Mouse (Mus musculus): ENCODE results near the gene Hoxa5. TPM values are rescaled to one million over a fixed set of nuclear protein-coding genes. Genes with fewer than 3 reads are reported as not detected.

The Hoxa5 gene
- polyA plus RNA-seq, 1 experiment from 2014 or later = 44.7 TPM

DNA sequence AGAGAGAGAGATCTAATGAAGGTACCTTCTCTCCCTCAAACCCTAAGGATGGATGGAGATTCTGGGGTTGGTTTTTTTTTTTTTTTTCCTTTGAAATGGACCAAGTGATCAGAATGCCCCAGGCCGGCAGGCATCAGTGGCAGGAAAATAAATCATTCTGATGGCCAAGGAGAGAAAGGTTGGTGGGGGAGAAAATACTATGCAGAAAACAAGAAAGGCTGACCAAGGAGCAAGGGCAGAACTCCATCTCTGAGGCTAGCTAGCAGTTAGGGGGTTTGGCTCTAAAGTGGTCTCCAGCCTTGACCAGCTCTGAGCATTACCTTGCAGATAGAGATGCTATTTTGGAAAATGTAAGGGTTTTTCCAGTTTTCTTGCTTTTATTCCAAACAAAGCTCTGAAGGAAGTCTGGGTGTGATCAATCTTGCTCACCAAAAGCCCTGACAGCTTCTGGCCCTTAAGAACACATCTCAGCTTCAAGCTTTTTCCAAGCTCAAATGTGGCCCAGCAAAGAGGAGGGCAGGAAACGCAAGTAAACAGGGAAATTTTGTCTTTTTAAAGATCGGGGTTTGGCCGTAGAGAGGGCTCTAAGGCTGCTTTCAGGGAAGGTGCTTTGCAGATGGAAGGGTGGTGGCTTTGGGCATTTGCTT, 37.8 kb downstream of the Hoxa5 start:
- no peak for ATAC-seq (ENCODE audit: low read depth)
- Histone ChIP-seq H3K27ac (replicated peaks) (peak overlapping the region; percentile 99), H3K9ac (peak overlapping the region; percentile 92), H3K9me3 (no peaks in the 10 kb centered on the region), H3K27me3 (no peaks in the 10 kb centered on the region), H3K4me1 (replicated peaks) (peaks cover 99% of the 10 kb centered on the region), H3K4me3 (peak overlapping the region; percentile 89), H3K36me3 (peaks cover 15% of the 10 kb centered on the region), H3K4me2 (peak overlapping the region; percentile 75)
- WGBS = 11% methylated on average over 4 of the region's 4 CpGs

DNA sequence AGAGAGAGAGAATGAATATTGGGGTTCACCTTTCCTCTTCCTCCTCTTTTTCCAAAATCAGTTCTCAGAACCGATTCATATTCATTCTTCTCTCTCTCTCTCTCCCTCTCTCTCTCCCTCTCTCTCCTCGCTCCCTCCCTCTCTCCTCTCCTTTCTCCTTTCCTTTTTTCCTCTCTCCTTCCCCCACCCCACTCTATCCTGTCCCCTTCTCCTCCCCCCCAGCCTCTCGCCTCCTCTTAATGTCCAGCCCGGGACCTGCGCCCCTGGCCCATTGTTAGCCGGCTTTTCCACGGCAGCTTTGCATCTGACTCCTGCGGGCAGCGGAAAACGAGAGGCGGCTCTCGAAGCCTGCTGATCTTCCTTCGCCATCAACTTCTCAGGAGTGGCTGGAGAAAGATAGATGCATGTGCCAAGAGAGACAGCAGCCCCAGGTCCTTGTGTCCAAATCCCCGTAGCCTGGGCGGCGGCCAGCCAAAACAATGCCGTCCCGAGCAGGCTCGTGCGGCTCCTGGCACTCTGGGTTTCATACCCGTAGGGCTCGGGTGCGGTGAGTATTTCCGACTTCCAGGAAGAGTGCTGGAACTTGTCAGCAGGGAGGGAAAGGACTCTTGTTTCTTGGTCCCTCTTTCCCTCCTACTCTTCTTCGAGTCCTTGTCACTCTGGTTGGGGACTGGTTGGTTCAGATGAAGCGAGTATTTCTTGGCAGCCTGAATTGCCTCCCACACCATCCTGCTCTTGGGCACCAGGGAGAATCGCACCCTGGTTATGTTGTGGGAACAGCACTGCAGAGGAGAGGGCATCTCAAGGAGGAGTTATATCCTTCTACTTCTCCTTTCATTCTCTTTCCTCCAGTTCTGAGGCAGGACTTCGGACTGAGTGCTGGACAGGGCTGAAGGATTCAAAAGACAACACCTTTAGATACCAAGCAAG, 38.7 kb downstream of the Hoxa5 start:
- Histone ChIP-seq H3K27me3 (no peaks in the 10 kb centered on the region), H3K4me1 (replicated peaks) (peaks cover 98% of the 10 kb centered on the region)

DNA sequence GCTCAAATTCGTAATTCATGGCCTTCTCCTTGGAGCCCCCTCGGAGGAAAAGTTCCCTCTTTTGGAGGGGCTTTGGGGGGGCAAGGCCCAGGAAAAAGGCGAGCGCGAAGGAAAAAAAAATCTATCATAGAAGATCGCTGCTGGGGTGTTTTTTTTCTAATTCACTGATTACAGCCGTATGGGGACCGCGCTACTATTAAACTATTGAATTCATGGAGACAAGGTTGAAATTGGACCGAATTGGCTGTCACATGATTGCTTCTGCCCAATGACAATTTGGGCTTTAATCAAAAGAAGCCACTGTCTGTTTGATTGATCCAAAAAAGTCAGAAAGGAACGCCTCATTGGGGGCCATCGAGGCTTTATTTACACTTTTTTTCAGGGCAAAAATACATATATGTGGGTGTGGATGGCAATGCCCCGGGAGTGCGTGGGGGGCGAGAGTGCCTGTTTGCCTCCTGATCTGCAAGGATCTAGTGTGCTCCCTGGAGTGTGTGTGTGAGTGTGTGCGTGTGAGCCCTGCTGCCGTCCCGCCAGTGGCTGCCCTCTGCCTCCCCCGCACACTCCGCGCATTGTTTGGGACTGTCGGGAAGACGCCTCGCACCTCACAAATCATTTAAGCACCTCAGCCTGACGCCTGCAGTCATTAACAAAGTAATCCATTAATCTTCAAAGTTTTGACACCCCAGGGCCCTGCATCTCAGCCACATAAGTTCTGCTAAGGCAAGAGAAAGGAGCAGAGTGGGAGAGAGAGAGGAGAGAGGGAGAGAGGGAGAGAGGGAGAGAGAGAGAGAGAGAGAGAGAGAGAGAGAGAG, 39.6 kb downstream of the Hoxa5 start, which contains the start of gene Hoxa2:
Gene Hoxa2 (minus strand): TSS at position 206 of the 815 bp plus-strand sequence.
- ATAC-seq (ENCODE audit: low read depth) = peak; percentile 49
- under 1% methylated on average over 25 of the region's 25 CpGs for WGBS
- peak within 1 kb of the TSS; percentile 92 for H3K9ac ChIP-seq
- peaks cover 98% of the 10 kb centered on the region for H3K4me1 ChIP-seq (replicated peaks)
- peak within 1 kb of the TSS; percentile 75 for H3K4me2 ChIP-seq
- H3K36me3 ChIP-seq = peaks cover 1% of the 10 kb centered on the region
- H3K27me3 ChIP-seq = no peaks in the 10 kb centered on the region
- peak within 1 kb of the TSS; percentile 89 for H3K4me3 ChIP-seq
- peak within 1 kb of the TSS; percentile 99 for H3K27ac ChIP-seq (replicated peaks)
- H3K9me3 ChIP-seq = no peaks in the 10 kb centered on the region

More for the DNA sequence above, 38.7 kb downstream of the Hoxa5 start:
- Histone ChIP-seq H3K36me3 (peaks cover 8% of the 10 kb centered on the region), H3K4me3 (peak overlapping the region; percentile 89), H3K4me2 (peak overlapping the region; percentile 75), H3K9me3 (no peaks in the 10 kb centered on the region), H3K27ac (replicated peaks) (peak overlapping the region; percentile 99), H3K9ac (peak overlapping the region; percentile 92)
- WGBS = 1% methylated on average over 28 of the region's 28 CpGs
- no peak for ATAC-seq (ENCODE audit: low read depth)

DNA sequence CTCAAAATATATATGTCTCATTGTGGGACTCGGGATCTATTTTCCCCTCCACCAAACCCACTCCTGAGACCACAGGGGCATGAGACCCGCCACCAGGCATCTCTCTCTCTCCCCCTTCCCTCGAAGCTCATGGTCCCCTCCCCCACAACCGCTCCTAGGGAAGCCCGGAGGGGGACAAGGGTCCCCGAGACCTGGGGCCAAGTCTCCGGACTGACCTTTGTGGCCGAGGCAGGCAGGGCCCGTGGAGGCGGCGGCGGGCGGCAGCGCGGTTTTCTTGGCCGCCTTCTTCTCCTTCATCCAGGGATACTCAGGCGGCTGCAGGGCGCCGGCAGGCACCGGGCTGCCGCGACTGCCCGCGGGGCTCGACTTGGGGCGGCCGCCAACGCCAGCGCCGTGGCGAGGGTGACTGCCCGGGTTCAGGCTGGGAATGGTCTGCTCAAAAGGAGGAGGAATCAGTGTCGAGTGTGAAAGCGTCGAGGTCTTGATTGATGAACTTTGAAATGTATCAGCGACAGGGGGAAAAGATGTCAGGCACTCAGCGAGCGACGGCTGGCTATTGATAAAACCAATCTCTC, 40.2 kb downstream of the Hoxa5 start:
- H3K9ac ChIP-seq = peak overlapping the region; percentile 92
- H3K27ac ChIP-seq (replicated peaks) = peak overlapping the region; percentile 99
- ATAC-seq (ENCODE audit: low read depth) = no peak
- peak overlapping the region; percentile 75 for H3K4me2 ChIP-seq
- H3K9me3 ChIP-seq = no peaks in the 10 kb centered on the region
- peaks cover 98% of the 10 kb centered on the region for H3K4me1 ChIP-seq (replicated peaks)
- H3K36me3 ChIP-seq = no peaks in the 10 kb centered on the region
- under 1% methylated on average over 39 of the region's 39 CpGs for WGBS
- peak overlapping the region; percentile 89 for H3K4me3 ChIP-seq
- H3K27me3 ChIP-seq = no peaks in the 10 kb centered on the region

DNA sequence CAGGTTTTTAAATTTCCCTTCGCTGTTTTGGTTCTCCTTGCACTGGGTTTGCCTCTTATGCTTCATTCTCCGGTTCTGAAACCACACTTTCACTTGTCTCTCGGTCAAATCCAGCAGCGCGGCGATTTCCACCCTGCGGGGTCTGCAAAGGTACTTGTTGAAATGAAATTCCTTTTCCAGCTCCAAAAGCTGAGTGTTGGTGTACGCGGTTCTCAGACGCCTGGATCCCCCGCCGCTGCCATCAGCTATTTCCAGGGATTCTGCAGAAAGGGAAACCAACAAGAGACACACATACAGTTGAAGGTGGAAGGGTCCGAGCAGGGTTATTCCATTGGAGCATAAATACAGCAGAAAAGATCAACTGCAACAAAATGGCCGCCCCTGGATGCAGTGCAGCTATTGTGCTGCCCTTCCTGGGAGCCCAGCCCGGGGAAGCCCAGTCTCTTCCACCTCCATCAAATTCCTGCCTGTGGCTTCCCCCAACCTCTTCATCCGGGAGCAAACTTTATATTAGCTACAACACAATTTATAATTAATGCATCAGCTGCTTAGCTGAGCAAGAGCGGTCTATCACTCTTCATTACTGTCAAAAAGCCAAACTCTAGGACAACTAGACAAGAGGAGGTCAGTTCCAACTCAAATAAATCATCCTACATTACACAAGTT, 40.9 kb downstream of the Hoxa5 start:
- peaks cover 95% of the 10 kb centered on the region for H3K4me1 ChIP-seq (replicated peaks)
- no peak for ATAC-seq (ENCODE audit: low read depth)
- no peaks in the 10 kb centered on the region for H3K36me3 ChIP-seq
- peak overlapping the region; percentile 89 for H3K4me3 ChIP-seq
- H3K27me3 ChIP-seq = no peaks in the 10 kb centered on the region
- WGBS = 3% methylated on average over 17 of the region's 17 CpGs
- H3K9ac ChIP-seq = peak overlapping the region; percentile 92
- H3K9me3 ChIP-seq = no peaks in the 10 kb centered on the region
- peak overlapping the region; percentile 75 for H3K4me2 ChIP-seq
- H3K27ac ChIP-seq (replicated peaks) = peak overlapping the region; percentile 99

DNA sequence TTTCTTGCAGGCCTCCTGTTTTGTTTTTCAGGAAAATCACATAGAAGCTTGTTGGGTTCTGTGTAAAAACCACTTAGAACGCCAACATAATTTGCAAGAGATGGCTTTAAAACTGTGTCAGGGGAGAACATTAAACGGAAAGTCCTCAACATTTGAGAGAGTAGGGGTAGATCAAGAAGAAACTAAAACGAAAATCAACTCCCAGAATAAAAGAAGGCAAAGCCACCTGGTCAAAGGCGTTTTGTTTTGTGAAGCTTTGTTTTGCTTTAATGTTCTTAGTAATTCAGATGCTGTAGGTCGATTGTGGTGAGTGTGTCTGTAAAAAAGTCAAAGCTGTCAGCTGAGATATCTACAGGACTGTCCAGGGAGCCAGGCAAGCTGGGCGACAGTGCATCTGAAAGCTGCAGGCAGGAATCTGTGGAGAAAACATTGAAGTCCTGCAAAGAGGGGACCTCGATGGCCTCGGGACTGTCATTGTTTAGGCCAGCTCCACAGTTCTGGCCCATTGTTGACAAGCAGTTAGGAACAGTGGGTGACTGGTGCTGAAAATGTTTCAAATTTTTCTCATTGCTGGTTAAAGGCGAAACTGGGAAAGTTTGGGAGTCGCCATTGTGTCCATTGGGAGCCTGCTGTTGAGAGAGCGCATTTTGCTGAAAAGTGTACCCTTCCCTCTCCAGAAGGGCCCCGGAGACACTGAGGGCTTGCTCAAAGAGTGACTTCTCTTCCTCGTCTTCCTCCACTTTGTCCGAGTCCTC, 41.6 kb downstream of the Hoxa5 start:
- H3K4me1 ChIP-seq (replicated peaks) = peaks cover 91% of the 10 kb centered on the region
- ATAC-seq (ENCODE audit: low read depth) = no peak
- 3% methylated on average over 14 of the region's 14 CpGs for WGBS

DNA sequence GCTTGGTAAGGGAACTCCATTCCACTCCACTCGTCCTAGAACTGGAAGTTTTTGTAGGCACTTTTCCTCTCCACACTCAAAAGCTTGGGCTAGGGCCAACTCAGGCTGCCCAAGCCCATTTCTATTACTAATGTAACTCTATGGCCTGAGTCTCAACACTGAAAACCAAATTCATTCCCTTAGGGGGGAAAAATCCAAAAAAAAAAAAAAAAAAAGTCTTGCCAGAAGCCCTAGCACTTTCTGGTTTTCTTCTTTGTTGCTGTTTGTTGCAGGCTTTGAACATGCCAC, 42.4 kb downstream of the Hoxa5 start:
- Histone ChIP-seq H3K4me1 (replicated peaks) (peaks cover 91% of the 10 kb centered on the region), H3K4me2 (peak overlapping the region; percentile 75), H3K4me3 (peak overlapping the region; percentile 89), H3K36me3 (no peaks in the 10 kb centered on the region), H3K27me3 (no peaks in the 10 kb centered on the region), H3K9ac (peak overlapping the region; percentile 92), H3K9me3 (no peaks in the 10 kb centered on the region), H3K27ac (replicated peaks) (peak overlapping the region; percentile 99)
- 12% methylated on average over 1 of the region's 1 CpGs for WGBS
- ATAC-seq (ENCODE audit: low read depth) = no peak

More for the DNA sequence above, 41.6 kb downstream of the Hoxa5 start:
- peak overlapping the region; percentile 99 for H3K27ac ChIP-seq (replicated peaks)
- peak overlapping the region; percentile 92 for H3K9ac ChIP-seq
- no peaks in the 10 kb centered on the region for H3K36me3 ChIP-seq
- H3K4me3 ChIP-seq = peak overlapping the region; percentile 89
- no peaks in the 10 kb centered on the region for H3K9me3 ChIP-seq
- H3K27me3 ChIP-seq = no peaks in the 10 kb centered on the region
- H3K4me2 ChIP-seq = peak overlapping the region; percentile 75

DNA sequence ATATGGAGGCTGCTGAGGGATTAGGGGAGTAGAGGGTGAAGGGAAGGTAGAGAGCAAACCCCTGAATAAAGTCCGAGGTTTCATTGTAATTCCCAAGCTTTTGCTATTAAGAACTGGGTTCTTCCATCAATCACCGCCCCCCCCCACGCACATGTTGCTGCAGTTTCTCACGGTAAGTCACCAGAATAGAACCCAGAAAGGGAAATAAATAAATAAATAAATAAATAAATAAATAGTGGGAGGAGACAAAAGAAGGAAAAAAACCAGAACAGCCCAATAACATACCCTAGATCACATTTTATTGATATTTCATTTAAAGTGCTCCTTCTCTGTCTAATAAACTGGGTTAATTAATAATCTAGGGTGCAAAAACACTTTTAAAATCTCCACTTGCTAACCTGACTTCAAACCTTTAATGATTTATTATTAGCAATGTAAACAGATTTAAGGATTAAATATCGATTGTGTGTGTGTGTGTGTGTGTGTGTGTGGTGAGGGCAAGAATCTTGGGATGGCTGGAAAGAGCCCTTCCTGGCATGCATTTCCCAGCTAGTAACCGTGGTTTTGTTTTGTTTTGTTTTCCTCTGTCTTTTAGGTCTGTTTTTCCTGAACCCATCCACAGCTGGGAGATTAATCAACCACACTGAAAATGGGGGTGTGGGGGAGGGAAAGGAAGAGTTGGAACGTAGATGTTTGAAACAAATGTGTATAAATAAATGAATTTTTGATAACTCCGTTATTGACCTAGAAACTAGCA, 42.9 kb downstream of the Hoxa5 start:
- peak overlapping the region; percentile 99 for H3K27ac ChIP-seq (replicated peaks)
- peaks cover 91% of the 10 kb centered on the region for H3K4me1 ChIP-seq (replicated peaks)
- peak overlapping the region; percentile 89 for H3K4me3 ChIP-seq
- ATAC-seq (ENCODE audit: low read depth) = no peak
- H3K9me3 ChIP-seq = no peaks in the 10 kb centered on the region
- peak overlapping the region; percentile 92 for H3K9ac ChIP-seq
- H3K27me3 ChIP-seq = peaks cover 3% of the 10 kb centered on the region; the same call in 1 of the 2 replicates
- H3K4me2 ChIP-seq = peak overlapping the region; percentile 75
- WGBS = 4% methylated on average over 8 of the region's 8 CpGs
- no peaks in the 10 kb centered on the region for H3K36me3 ChIP-seq

DNA sequence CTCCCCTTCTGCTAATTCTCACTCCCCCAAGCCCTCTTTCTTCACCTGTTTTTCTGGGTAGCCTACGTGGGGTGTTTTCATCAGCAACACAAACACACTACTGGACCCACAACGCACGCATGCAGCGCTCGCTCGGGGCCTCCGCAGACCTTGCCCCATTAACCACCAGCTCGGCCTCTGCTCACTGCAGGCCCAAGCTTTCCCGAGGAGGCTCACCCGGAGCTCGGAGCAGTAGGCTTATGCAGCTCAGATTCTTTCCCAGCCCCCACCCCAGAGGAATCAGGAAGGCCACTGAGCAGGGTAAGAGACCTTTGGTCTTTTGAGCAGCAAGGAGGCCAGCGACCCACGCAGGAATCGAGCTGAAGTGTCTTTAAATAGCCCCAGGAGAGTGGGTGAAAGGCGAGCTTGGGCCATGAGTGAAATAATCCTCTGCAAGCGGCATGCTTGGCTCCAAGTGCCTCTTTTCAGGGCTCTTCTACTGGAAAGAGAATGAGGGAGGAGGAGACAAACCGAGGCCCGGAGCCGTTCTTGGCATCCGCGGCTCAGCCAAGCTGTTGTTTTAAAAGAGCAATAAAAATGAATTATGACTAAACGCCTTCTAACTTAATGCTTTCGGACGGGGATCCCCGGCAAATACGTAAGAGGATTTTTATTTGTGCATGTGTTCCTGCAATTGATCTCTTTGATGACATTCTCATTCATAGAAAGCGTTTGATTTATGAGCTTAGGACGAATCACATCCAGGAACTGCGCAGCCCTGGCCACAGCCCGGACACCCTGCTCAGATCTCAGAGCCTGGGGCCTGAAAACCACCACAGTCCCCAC, 43.7 kb downstream of the Hoxa5 start:
- H3K9me3 ChIP-seq = no peaks in the 10 kb centered on the region
- peak overlapping the region; percentile 89 for H3K4me3 ChIP-seq
- WGBS = under 1% methylated on average over 30 of the region's 30 CpGs
- H3K4me1 ChIP-seq (replicated peaks) = peaks cover 91% of the 10 kb centered on the region
- peak overlapping the region; percentile 92 for H3K9ac ChIP-seq
- no peaks in the 10 kb centered on the region for H3K36me3 ChIP-seq
- peak overlapping the region; percentile 75 for H3K4me2 ChIP-seq
- 0 out of 2 replicates have a peak, but pooled peaks have one; percentile 29 for ATAC-seq (ENCODE audit: low read depth)
- peak overlapping the region; percentile 99 for H3K27ac ChIP-seq (replicated peaks)
- H3K27me3 ChIP-seq = peaks cover 11% of the 10 kb centered on the region; the same call in 1 of the 2 replicates

All from neural tube, embryonic 13.5 days (tissue).